Mouse (Mus musculus) stomach, postnatal 0 days (tissue): ENCODE measurements around the gene Gm49383.

Experiments used
- CTCF ChIP-seq: IDR thresholded peaks from 2 replicates; pipeline ENCODE4 v1.5.1; 2016; ENCODE audit warnings: antibody characterized with exemption, low read depth, mild to moderate bottlenecking, moderate library complexity
- EP300 ChIP-seq: optimal IDR thresholded peaks from 2 replicates; pipeline ENCODE3; 2016; ENCODE audit warnings: antibody characterized with exemption

GRCm38 (mm10) chr12:69179371-69179770 is 17.5 kb downstream of the Gm49383 start:
- no peak for TF ChIP-seq CTCF
- no peak for TF ChIP-seq EP300
